Mouse (Mus musculus) hindbrain, embryonic 11.5 days (tissue): ENCODE measurements around the gene Pappa. TPM values are rescaled to one million over a fixed set of nuclear protein-coding genes. Genes with fewer than 3 reads are reported as not detected.

Experiments used
- ATAC-seq: fragments of 200-750 bp; cut with Nextera tagmentation; 2 replicates; pipeline ENCODE4 v1.8.0; 2017; ENCODE audit warnings: mild to moderate bottlenecking, moderate TSS enrichment, moderate library complexity; ENCODE audit not compliant: low FRiP score
- DNase-seq: peaks from one replicate; pipeline ENCODE4 v3.0.0-alpha.2; 2015; ENCODE audit warnings: low spot score
- H3K27ac ChIP-seq: fragments of 300-500 bp; sonication (generic); 2 replicates; pipeline ENCODE4 v1.5.1; 2014; ENCODE audit warnings: mild to moderate bottlenecking, low read depth, low read length
- H3K27me3 ChIP-seq: fragments of 300-500 bp; sonication (generic); 2 replicates; pipeline ENCODE4 v1.6.1; 2014; ENCODE audit warnings: mild to moderate bottlenecking, low read length, moderate library complexity, mixed read lengths; ENCODE audit not compliant: control insufficient read depth, insufficient read depth
- H3K36me3 ChIP-seq: fragments of 300-500 bp; sonication (generic); 2 replicates; pipeline ENCODE4 v1.6.1; 2014; ENCODE audit warnings: mild to moderate bottlenecking, low read length, moderate library complexity, mixed read lengths; ENCODE audit not compliant: control insufficient read depth, insufficient read depth
- H3K4me1 ChIP-seq: fragments of 300-500 bp; sonication (generic); replicated peaks from 2 replicates; pipeline ENCODE4 v1.6.1; 2014; ENCODE audit warnings: low read length, mixed read lengths; ENCODE audit not compliant: control insufficient read depth, insufficient read depth
- H3K4me2 ChIP-seq: fragments of 300-500 bp; sonication (generic); replicated peaks from 2 replicates; pipeline ENCODE4 v1.6.1; 2014; ENCODE audit warnings: mild to moderate bottlenecking, low read depth, low read length
- H3K4me3 ChIP-seq: fragments of 300-500 bp; sonication (generic); 2 replicates; pipeline ENCODE4 v1.5.1; 2014; ENCODE audit warnings: low read depth, low read length
- H3K9ac ChIP-seq: fragments of 300-500 bp; sonication (generic); 2 replicates; pipeline ENCODE4 v1.6.1; 2014; ENCODE audit warnings: low read depth, low read length
- H3K9me3 ChIP-seq: fragments of 300-500 bp; sonication (generic); 2 replicates; pipeline ENCODE4 v1.6.1; 2016; ENCODE audit warnings: low read length; ENCODE audit not compliant: control insufficient read depth
- WGBS: fragments of 180-500 bp; shearing (Covaris S2); extraction: QIAGEN DNeasy Blood & Tissue Kit; methylation state at CpG from one replicate; pipeline ENCODE4 v1.1.7; 2014; 5-methylcytosine and 5-hydroxymethylcytosine counted together
- polyA plus RNA-seq: library from polyadenylated mRNA; unstranded; fragments of >200 nt; fragmentation: Nextera tagmentation; extraction: Ambion mirVana; gene quantifications from 2 replicates; pipeline ENCODE4 v1.2.1, GENCODE M21; 2014

The Pappa gene
- polyA plus RNA-seq, 1 experiment from 2014 or later, result 1.1 TPM

DNA sequence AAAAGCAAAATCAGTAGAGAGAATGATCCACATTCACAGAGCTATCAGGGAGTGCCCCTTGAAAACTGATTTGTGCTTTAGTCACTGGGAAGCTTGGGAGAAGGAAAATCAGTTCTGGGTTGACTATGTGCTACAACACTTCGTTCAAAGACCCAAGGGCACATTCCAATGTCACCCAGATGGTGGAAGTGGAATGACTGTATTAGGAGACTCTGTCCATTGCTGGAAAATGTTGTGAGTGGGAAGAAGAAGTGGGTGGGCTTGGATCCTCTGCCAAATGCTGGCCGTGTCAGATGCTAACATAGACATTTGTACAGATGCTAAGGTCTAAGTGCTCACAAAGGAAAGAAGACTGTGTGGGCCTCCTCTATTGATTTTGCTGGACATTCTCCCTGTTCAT, 29.6 kb downstream of the Pappa start:
- ATAC-seq, result no peak
- no peaks in the 10 kb centered on the region for H3K4me1 ChIP-seq
- H3K9ac ChIP-seq, result no peak overlapping the region
- H3K36me3 ChIP-seq, result no peaks in the 10 kb centered on the region
- H3K4me2 ChIP-seq, result no peak overlapping the region
- H3K9me3 ChIP-seq, result no peaks in the 10 kb centered on the region
- no peaks in the 10 kb centered on the region for H3K27me3 ChIP-seq
- no peak overlapping the region for H3K4me3 ChIP-seq
- DNase-seq, result no peak
- H3K27ac ChIP-seq, result no peak overlapping the region
- 66% methylated on average over 2 of the region's 2 CpGs for WGBS

DNA sequence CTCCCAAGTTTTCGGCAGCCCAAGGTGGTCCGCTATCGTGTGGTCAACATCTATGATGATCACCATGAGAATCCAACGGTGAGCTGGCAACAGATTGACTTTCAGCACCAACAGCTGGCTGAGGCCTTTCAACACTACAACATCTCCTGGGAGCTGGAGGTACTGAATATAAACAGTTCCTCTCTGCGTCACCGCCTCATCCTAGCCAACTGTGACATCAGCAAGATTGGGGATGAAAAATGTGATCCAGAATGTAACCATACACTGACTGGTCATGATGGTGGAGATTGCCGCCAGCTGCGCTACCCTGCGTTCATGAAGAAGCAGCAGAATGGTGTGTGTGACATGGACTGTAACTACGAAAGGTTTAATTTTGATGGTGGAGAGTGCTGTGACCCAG, 32.3 kb downstream of the Pappa start:
- Histone ChIP-seq H3K9me3 (no peaks in the 10 kb centered on the region), H3K27me3 (no peaks in the 10 kb centered on the region), H3K27ac (no peak overlapping the region), H3K4me1 (no peaks in the 10 kb centered on the region), H3K9ac (no peak overlapping the region), H3K4me3 (no peak overlapping the region), H3K4me2 (no peak overlapping the region), H3K36me3 (no peaks in the 10 kb centered on the region)
- ATAC-seq (no peak), DNase-seq (no peak)
- 93% methylated on average over 10 of the region's 10 CpGs for WGBS

DNA sequence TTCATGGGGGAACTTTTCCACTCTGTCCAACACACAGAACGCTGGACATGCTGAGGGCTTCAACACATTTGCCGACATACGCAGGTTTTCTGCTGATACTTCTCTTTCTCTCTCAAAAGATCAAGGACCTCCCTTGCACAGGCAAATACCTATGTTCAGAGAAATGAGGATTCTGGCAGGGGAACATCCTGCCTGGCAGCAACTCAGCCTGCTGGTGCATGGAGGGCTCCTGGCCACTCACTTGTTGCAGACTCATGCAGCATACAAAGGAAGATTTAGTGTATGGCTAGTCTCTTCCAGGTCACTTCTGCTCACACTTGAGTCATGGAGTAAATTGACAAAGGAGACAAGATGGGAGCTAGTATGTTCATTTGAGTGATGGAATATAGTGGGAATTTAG, 34.7 kb downstream of the Pappa start:
- 86% methylated on average over 3 of the region's 3 CpGs for WGBS

DNA sequence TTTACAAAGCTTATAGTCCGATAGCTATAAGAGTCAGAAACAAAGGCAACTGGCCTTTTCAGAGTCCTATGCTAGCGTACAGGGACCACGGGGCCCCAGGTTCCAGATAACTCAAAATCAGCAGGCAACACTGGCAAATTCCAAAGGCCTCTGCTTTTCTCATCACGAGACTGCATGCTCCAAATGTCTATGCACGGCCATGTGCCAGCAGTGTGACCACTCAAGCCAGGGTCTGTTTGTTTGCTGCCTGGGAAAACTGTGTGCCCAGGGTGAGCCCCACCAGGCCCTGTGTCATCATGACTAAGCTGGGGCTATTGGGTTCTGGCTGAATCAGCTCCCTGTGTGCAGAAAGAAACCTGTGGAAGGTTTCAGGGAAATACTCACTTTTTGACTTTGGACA, 35.5 kb downstream of the Pappa start:
- no peaks in the 10 kb centered on the region for H3K4me1 ChIP-seq
- H3K36me3 ChIP-seq, result no peaks in the 10 kb centered on the region
- H3K27ac ChIP-seq, result no peak overlapping the region
- no peak overlapping the region for H3K4me2 ChIP-seq
- WGBS, result 69% methylated on average over 5 of the region's 5 CpGs
- no peak overlapping the region for H3K4me3 ChIP-seq
- H3K9ac ChIP-seq, result no peak overlapping the region
- ATAC-seq, result no peak
- DNase-seq, result no peak
- no peaks in the 10 kb centered on the region for H3K9me3 ChIP-seq
- no peaks in the 10 kb centered on the region for H3K27me3 ChIP-seq

More for the DNA sequence above, 34.7 kb downstream of the Pappa start:
- H3K4me1 ChIP-seq, result no peaks in the 10 kb centered on the region
- H3K27me3 ChIP-seq, result no peaks in the 10 kb centered on the region
- no peak overlapping the region for H3K9ac ChIP-seq
- no peak overlapping the region for H3K4me2 ChIP-seq
- no peaks in the 10 kb centered on the region for H3K9me3 ChIP-seq
- no peak for ATAC-seq
- no peak overlapping the region for H3K4me3 ChIP-seq
- no peak for DNase-seq
- H3K36me3 ChIP-seq, result no peaks in the 10 kb centered on the region
- no peak overlapping the region for H3K27ac ChIP-seq

DNA sequence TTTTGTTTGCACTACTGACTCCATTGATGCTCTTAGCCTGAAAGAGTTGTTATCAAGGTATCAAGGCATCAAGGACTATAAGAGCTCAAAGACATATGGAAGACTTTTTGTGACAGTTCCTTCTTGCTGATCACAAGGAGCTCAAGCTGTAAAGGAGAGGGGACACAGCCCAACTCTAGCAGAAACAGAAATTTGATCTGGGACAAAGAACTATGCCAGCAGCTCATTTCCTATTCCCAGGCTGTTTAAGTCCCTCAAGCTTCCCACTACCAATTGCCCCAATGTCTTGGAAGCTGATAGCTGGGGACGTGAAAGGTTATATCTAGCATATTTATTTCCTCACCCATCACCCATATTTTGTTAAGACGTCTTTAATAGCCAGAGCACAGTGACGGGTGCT, 39.7 kb downstream of the Pappa start:
- Histone ChIP-seq H3K27me3 (no peaks in the 10 kb centered on the region), H3K9ac (no peak overlapping the region), H3K4me2 (no peak overlapping the region), H3K36me3 (no peaks in the 10 kb centered on the region), H3K9me3 (no peaks in the 10 kb centered on the region), H3K4me1 (no peaks in the 10 kb centered on the region), H3K27ac (no peak overlapping the region), H3K4me3 (no peak overlapping the region)
- DNase-seq (no peak), ATAC-seq (no peak)
- WGBS, result 80% methylated on average over 3 of the region's 3 CpGs

DNA sequence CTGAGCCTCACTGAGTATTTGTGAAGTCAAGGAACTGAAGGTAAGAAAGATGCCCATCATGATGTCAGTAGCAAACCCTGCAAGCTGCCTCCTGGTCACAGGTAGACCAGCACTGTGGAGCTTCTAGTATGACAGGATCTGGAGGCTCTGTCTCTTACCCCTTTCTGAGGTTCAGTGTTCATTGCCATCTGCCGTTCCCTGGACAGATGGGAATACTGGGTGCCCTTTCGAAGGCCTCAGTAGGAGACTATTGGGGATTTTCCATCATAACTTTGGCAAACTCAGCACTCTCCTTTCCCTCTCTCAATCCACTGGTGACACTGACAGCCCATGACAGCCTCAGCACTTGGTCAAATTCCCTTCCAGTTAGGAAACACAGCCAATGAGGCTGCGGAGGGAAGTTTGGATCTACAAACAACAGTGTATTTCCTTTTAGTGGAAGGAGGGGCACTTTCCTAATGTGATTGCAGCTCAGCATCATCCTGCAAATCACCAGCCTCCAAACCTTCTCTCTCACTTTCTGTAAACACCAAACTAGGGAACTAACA, 42.4 kb downstream of the Pappa start:
- no peak overlapping the region for H3K4me3 ChIP-seq
- no peaks in the 10 kb centered on the region for H3K27me3 ChIP-seq
- no peak overlapping the region for H3K9ac ChIP-seq
- ATAC-seq (no peak), DNase-seq (no peak)
- 95% methylated on average over 3 of the region's 3 CpGs for WGBS
- no peaks in the 10 kb centered on the region for H3K4me1 ChIP-seq
- H3K4me2 ChIP-seq, result no peak overlapping the region
- no peaks in the 10 kb centered on the region for H3K36me3 ChIP-seq
- no peaks in the 10 kb centered on the region for H3K9me3 ChIP-seq
- no peak overlapping the region for H3K27ac ChIP-seq

DNA sequence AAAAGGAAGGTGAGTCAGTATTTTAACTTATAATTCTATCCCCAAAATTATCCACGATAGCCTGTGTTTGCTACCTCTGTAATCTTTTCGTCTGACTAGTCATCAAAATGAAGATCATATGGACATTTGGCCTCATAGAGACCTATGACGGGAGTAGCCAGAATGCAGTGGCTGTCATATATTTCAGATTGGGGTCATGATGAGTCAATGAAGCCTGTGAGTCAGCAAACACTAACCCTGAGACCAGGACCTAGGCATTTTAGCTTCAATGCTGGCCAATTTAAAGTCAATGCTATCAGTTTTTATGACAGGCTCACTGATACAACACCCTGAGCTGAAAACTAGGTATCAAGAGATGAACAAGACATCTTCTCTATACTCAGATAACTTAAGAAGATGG, 50.5 kb downstream of the Pappa start:
- Histone ChIP-seq H3K4me2 (no peak overlapping the region), H3K27ac (no peak overlapping the region), H3K9ac (no peak overlapping the region), H3K4me1 (no peaks in the 10 kb centered on the region), H3K36me3 (no peaks in the 10 kb centered on the region), H3K4me3 (no peak overlapping the region), H3K9me3 (no peaks in the 10 kb centered on the region), H3K27me3 (no peaks in the 10 kb centered on the region)
- no peak for ATAC-seq
- no peak for DNase-seq
- WGBS, result 90% methylated on average over 3 of the region's 3 CpGs

DNA sequence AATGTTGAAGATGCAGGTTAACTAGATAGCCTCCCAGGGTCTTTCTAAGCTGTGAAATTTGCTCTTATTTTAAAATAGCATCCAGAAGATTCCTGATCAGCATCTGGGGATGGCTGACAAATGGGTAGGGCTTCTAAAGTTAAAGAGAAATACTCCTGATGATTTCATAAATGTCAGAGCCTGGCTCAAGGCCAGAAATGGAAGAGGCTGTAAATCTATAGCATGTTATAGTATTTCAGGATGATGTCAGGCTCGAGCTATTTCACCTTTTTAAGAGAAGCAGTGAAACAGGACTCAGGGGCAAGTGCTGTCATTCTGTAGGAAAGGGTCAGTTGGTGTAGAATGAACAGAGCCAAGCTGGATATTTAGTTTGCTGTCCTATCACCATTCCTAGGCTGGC, 54.2 kb downstream of the Pappa start:
- no peaks in the 10 kb centered on the region for H3K27me3 ChIP-seq
- H3K4me1 ChIP-seq, result no peaks in the 10 kb centered on the region
- H3K9ac ChIP-seq, result no peak overlapping the region
- H3K9me3 ChIP-seq, result no peaks in the 10 kb centered on the region
- H3K27ac ChIP-seq, result no peak overlapping the region
- 68% methylated on average over 1 of the region's 1 CpGs for WGBS
- ATAC-seq (no peak), DNase-seq (no peak)
- H3K36me3 ChIP-seq, result no peaks in the 10 kb centered on the region
- H3K4me3 ChIP-seq, result no peak overlapping the region
- no peak overlapping the region for H3K4me2 ChIP-seq

DNA sequence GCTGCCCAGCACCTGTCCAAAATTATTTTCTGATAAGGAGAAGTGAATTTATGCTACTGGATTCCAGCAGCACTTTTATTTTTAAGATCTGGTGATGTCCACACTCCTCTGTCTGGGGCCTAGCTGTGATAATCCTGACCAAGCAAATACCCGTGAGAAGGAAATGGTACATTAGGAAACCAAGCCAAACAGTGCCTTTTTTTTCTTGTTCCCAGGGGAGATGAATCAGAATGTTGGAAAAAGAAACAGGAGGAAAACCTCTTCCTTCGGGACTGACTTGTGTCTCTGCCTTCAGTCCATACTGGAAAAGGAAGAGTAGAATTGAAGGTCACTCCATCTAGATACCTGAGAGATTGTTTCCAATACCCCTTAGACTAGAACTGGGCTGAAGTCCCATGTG, 63.3 kb downstream of the Pappa start:
- no peak for DNase-seq
- H3K9me3 ChIP-seq, result no peaks in the 10 kb centered on the region
- no peaks in the 10 kb centered on the region for H3K36me3 ChIP-seq
- ATAC-seq, result no peak
- H3K4me2 ChIP-seq, result no peak overlapping the region
- no peak overlapping the region for H3K4me3 ChIP-seq
- no peaks in the 10 kb centered on the region for H3K4me1 ChIP-seq
- H3K27me3 ChIP-seq, result no peaks in the 10 kb centered on the region
- 74% methylated on average over 2 of the region's 2 CpGs for WGBS
- no peak overlapping the region for H3K9ac ChIP-seq
- H3K27ac ChIP-seq, result no peak overlapping the region
